Mouse (Mus musculus): Measurements from ENCODE around the gene Gad2. TPM values are rescaled to one million over a fixed set of nuclear protein-coding genes. Genes with fewer than 3 reads are reported as not detected.

Gad2 gene
- total and polyA plus RNA-seq, 3 experiments = 0.01 to 0.04 TPM; not detected in 1

DNA sequence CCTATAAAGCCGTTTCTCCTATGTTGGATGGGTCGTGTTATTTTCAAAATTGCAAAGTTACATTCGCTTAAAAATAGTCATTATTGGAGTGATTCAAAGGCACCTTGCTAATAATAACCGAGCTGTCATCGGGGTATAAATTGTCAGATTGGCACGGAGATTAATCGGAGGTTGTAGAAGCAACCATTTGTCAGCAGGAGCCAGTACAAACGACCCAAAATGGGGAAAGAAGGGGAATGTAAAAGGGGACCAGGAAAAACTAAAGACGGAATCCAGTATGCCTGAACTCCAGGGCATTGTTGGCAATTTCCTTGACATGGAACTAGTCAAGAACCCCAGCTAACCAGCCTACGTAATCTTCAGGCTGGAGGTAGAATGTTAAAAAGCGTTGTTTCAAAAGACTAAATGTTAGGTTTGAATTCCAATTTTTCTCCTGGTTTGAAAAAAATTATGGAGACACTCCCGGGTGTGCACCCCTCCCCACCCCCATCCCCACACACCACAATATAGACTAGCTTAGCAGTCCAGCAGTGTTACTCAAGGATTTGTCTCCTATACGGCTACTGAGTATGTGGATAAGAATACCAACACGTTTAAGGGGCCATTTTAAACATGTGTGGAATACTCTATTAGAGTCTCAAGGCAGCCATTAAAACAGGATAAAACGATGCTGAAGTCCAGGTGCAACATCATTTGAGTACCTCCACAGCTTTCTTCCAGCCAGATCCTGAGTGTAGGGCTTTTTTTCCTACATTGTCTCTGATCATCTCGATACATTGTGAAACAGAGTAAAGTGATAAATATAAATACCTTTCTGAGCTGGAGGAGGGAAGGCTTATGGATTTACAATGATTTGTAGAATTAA lies 3.3 kb downstream of the Gad2 start:
- Histone ChIP-seq H3K4me1 (ENCODE audit: control insufficient read depth in 1 of 2, insufficient read depth in 2 of 2, low read length in 2 of 2) (peaks cover 0 to 3% of the 10 kb centered on the region in 2 experiments; a peak in 1 of 4 replicates), H3K36me3 (ENCODE audit: control insufficient read depth in 1 of 2, insufficient read depth in 2 of 2, low read length in 2 of 2) (no peaks in the 10 kb centered on the region; a peak in 1 of 4 replicates), H3K79me2 (ENCODE audit: control insufficient read depth, insufficient read depth, low read length, poor library complexity) (no peaks in the 10 kb centered on the region), H3K9ac (ENCODE audit: control insufficient read depth, low read depth, low read length, poor library complexity, severe bottlenecking) (no peak overlapping the region), H3K4me3 (ENCODE audit: control insufficient read depth in 1 of 2, insufficient read depth in 1 of 2, low read depth in 2 of 2, low read length in 2 of 2) (no peak overlapping the region), H3K27me3 (ENCODE audit: control insufficient read depth in 1 of 2, insufficient read depth in 2 of 2, low read length in 2 of 2) (no peaks in the 10 kb centered on the region; a peak in 1 of 4 replicates), H3K27ac (ENCODE audit: control insufficient read depth, low read depth, low read length) (no peak overlapping the region), H3K9me3 (replicated peaks; ENCODE audit: insufficient read depth, low read length) (no peaks in the 10 kb centered on the region)
- no peak for DNase-seq (ENCODE audit: low read depth, low spot score)
- TF ChIP-seq ZMIZ1 (IDR thresholded peaks at IDR 0.05; ENCODE audit: low read depth, low read length) (no peak), ETS1 (IDR thresholded peaks at IDR 0.05; ENCODE audit: low read depth, low read length) (no peak), NELFE (IDR thresholded peaks at IDR 0.05; ENCODE audit: low read depth, low read length) (no peak), SMC3 (IDR thresholded peaks at IDR 0.05; ENCODE audit: low read depth, low read length) (no peak), KAT2A (conservative IDR thresholded peaks at IDR 0.05; ENCODE audit: low read depth, low read length) (no peak), ZNF384 (IDR thresholded peaks at IDR 0.05; ENCODE audit: low read depth, low read length) (no peak), E2F4 (IDR thresholded peaks at IDR 0.05; ENCODE audit: borderline replicate concordance, low read depth, low read length) (no peak), RCOR1 (IDR thresholded peaks at IDR 0.05; ENCODE audit: low read depth, low read length) (no peak), MXI1 (IDR thresholded peaks at IDR 0.05; ENCODE audit: low read depth, low read length) (no peak), ELF1 (IDR thresholded peaks at IDR 0.05; ENCODE audit: low read depth, low read length) (no peak), ZC3H11A (IDR thresholded peaks at IDR 0.05; ENCODE audit: low read depth, low read length) (no peak)

DNA sequence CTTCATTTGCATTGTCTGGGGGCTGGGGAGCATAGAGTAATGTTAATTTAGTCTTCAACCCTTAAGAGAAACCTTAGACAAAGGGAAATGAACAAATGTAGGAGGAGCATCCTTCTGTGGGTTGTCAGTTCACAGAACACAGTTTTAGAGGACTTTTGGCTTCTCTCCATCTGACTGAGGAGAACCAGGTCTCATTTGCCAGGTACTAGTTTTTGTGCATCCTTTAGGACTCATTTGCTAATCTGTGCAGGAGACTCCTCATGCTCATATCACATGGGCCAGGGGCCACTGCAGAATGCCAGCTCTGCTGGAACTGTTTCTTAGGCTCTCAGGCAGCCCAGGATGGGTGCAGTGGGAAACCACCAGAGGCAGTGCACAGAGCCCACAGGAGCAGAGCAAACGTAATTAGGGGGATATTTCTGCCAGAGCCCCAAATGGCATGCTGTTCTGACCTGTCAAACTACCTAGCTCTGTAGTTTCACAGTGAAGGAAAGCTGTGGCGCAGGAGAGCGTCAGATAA lies 5.2 kb downstream of the Gad2 start:
- Histone ChIP-seq H3K79me2 (ENCODE audit: control insufficient read depth, insufficient read depth, low read length, poor library complexity) (no peaks in the 10 kb centered on the region), H3K4me3 (ENCODE audit: control insufficient read depth in 1 of 2, insufficient read depth in 1 of 2, low read depth in 2 of 2, low read length in 2 of 2) (no peak overlapping the region), H3K9ac (ENCODE audit: control insufficient read depth, low read depth, low read length, poor library complexity, severe bottlenecking) (no peak overlapping the region), H3K27ac (ENCODE audit: control insufficient read depth, low read depth, low read length) (no peak overlapping the region), H3K9me3 (replicated peaks; ENCODE audit: insufficient read depth, low read length) (no peaks in the 10 kb centered on the region), H3K4me1 (ENCODE audit: control insufficient read depth in 1 of 2, insufficient read depth in 2 of 2, low read length in 2 of 2) (peaks cover 0 to 3% of the 10 kb centered on the region in 2 experiments; a peak in 1 of 4 replicates), H3K36me3 (ENCODE audit: control insufficient read depth in 1 of 2, insufficient read depth in 2 of 2, low read length in 2 of 2) (no peaks in the 10 kb centered on the region; a peak in 1 of 4 replicates), H3K27me3 (ENCODE audit: control insufficient read depth in 1 of 2, insufficient read depth in 2 of 2, low read length in 2 of 2) (no peaks in the 10 kb centered on the region; a peak in 1 of 4 replicates)
- no peak for DNase-seq (ENCODE audit: low read depth, low spot score)
- TF ChIP-seq POLR2AphosphoS5 (IDR thresholded peaks at IDR 0.05; ENCODE audit: borderline replicate concordance, low read depth, low read length) = no peak
- no peak for TF ChIP-seq TCF12 (IDR thresholded peaks at IDR 0.05; ENCODE audit: low read depth, low read length)
- TF ChIP-seq GABPA (IDR thresholded peaks at IDR 0.05; ENCODE audit: low read depth, low read length) = no peak
- no peak for TF ChIP-seq MAFK (IDR thresholded peaks at IDR 0.05; ENCODE audit: borderline replicate concordance, low read depth, low read length)
- no peak for TF ChIP-seq MXI1 (IDR thresholded peaks at IDR 0.05; ENCODE audit: low read depth, low read length)
